Mouse (Mus musculus) thymus, adult 18-20 months (tissue): ENCODE data around the gene Tnni2.

Source experiments
- DNase-seq, 2 experiments: peaks; one replicate each; pipeline ENCODE4 v3.0.0; 2022; ENCODE audit warnings: mixed read lengths in 2 of 2

Tnni2 gene

DNA sequence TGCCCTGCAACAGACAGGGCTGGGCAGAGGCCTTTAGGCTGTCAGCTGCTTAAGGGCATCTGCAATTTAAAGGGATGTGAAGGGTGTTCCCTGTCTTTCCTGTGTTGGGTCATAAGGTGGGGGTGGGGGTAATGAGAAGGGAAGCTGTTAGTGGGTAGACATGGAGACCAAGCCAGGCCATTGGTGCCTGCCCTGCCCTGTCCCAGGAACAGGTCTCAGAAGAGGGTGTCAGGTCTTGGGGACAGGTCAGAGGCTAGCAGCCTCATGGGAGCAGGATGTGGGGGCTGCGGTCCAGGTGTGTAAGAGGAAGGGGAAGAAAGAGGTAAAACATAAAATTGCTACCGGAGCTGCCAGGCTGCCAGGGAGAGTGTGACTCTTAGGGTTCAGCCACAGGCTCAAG lies 19.8 kb downstream of the Tnni2 start:
- DNase-seq: peak; percentile 32 to 62

DNA sequence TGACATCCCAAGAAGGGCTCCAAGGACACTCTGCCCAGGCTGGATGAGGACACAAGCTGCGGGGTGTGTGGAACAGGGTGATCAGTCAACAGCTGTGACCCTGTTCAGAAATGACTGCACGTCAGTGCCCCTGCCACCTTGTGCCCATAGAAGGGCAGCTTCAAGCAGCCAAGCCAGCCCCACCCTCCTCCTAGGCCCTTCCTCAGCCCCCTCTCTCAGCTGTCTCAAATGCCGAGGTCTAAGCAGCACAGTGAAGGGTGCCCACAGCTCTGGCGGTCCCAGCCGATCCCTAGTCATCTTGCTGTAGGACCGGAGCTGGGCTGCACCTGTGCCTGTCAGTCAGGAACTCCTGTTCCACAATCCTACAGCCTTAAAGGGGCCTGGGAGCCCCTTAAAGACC lies 20.6 kb downstream of the Tnni2 start:
- peak in 1 of 2 experiments; percentile 26 for DNase-seq

DNA sequence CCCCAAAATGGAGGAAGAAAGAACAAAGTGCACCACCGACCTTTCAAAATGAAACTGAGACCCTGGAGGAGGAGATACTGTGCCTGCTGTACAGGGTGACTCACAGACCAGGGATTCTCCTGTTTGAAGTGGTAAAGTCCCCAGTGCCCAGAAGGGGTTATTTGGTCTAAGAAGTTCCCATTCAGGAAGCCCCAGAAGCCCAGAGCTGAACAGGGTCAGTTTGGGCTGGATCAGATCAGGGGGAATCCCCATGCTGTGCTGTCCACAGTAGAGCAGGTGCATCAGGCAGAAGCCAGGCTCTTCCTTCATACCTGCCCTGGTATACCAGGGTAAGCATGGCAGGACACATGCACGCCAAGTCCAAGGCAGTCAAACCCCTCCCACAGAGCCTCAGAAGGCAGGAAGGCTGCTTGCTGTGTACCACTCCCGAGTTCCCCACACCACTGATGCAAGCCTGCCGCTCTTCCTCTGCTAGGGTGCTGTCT lies 21.0 kb downstream of the Tnni2 start:
- DNase-seq: peak in 1 of 2 experiments; percentile 21

DNA sequence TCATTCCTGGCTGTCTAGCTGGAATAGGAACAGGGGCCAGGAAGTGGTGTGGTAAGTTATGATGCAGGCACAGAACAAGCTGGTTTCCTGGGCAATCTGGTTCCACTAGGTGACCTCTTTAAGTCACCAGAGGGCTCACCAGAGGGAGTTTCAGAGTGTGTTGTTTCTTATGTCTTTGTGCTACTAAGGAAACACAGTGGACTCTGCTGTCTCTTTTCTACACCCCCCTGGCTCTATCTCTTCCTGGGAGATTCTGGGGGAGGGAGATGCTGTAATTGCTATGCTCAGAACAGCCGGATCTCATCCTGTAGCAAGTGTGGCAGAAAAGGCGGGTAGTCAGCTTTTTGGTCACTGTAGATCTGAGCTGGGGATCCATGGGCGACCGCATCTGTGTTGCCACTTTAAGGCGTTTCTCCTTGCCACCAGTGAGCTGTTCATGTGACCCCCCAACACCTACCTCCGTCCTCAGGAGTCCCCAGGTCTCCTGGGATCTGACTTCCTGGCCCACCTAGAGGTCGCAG lies 28.6 kb downstream of the Tnni2 start:
- DNase-seq: no peak

DNA sequence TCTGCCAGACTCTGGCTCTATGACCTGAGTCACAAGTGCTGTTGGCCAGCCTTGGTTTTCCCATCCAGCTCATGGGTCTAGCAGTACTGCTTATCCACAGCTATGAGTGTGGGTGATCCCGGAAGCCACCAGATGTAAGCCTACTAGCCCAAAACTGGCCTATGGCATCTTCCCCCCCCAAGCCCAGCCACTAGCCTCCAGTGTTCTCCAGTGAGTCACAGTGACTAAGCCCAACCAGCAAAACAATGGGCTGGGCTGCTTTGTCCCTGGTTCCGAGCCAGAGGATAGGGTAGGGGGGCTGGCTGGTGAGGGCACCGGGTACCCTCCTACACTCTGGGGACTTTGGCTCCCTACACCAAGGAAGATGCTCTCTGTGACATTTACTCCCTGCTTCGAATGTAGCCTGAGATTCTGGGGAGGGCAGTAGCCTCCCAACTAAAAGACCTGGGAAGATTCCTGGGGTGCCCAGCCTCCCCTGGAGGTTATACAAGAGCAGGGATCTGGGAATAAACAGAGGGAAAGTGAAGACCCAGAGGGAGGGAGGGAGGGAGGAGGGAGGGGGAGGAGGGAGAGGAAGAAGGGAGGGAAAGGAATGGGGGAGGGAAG lies 29.3 kb downstream of the Tnni2 start:
- DNase-seq: no peak

DNA sequence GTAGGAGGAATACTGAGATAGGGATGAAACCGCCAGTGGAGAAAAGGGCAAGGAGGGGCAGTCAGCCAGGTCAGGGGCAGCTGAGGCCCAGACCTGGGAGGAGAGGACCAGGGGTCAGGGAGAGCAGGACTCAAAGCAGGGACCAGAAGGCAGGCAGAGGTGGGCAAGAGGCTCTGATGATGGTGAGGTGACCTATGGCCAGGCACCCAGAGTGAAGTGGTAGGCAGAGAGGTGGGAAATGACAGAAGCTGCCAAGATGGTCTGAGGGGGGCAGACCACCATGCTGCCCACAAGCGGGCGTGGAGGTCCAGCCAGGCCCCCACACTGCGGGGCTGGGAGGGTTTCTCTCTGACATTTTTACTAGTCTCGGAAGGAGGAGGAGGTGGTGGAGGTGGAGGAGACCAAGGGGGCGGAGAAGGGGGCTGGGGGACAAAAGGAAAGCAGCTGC lies 29.8 kb downstream of the Tnni2 start:
- no peak for DNase-seq

DNA sequence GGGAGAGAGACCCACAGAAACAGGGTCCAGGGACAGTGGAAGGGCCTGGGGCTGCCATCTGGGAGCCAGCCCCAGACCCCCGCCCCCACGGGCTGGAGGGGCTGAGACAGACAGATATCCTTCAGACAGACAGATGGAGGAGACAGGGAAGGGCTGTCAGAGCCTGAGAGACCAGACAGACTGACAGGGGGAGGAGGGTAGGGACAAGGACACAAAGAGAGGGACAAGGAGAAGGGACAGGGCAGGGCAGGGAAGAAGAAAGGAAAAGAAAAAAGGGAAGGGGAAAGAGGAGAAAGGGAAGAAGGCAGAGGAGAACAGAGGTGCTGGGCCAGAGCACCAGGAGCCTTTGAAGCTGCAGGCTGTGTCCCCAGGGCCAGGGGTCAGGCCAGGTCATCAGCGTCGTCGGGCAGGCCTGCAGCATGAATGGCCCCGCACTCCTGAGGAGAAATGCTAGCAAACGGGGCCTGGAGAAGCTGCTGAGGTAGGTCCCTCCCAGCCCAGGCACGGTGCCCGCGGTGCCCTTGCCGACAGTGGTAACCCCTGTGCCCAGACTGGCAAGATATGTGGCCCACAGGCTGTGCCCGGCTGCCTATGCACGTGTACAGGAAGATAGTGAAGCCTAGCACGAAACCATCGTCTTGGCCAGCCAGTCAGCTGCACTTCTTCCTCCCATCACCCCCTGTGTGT lies 30.4 kb downstream of the Tnni2 start:
- DNase-seq: no peak

DNA sequence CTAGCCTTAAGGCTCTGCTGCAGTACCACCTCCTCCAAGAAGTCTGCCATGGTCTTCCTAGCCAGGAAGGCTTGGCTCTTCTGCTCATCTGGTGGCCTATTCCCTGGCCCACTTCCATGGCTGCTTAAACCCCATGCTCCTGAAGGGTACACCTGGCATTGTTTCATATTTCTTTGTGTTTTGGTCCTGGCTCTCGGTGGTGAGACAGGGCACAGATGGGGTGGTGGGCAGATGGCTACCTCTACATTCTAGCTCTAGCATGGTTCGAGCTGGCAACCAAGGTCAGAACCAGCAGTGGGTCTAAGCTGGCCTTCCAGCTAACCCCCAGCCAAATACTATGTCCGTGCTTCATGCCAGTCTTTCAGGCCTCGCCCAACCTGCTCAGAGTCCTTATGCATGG lies 31.3 kb downstream of the Tnni2 start:
- peak in 1 of 2 experiments; percentile 0 for DNase-seq

DNA sequence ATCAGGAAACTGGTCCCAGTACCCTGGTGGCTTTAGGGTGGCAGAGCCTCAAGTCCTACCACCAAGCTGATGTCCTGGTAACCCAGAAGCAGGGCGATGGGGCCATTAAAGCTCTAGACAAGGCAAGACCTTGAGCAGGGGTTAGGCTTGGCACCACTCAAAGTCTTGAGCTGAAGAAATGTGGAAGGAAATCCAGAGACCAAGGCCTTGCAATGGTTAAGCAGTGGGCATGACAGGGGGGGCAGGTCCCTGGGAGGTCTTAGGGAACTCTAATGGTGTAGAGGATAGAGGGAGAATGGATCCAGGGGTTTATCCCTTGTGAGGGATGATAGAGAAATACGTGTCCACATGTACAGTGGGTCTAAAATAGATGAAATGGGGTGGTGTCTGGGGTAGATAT lies 31.9 kb downstream of the Tnni2 start:
- DNase-seq: no peak

DNA sequence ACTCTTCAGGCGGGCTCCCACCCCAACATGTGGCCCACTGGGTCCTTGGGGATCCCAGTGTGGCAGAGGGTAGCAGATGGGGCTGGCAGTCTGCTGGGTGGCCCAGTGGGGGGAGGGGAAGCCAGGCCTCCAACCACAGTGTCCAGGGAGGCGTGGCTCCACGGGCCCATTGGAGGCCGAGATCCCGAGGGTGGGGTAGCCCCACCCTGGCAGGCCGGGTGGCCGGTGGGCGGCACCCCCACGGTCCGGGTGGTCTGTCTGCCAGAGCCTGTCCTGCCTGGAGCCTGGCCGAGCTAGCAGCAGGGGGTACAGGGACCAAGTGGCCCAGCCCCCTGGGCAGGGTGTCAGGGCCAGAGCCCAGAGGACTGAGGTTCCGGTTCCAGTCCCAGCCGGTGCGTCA lies 33.2 kb downstream of the Tnni2 start:
- peak in 1 of 2 experiments; percentile 6 for DNase-seq

DNA sequence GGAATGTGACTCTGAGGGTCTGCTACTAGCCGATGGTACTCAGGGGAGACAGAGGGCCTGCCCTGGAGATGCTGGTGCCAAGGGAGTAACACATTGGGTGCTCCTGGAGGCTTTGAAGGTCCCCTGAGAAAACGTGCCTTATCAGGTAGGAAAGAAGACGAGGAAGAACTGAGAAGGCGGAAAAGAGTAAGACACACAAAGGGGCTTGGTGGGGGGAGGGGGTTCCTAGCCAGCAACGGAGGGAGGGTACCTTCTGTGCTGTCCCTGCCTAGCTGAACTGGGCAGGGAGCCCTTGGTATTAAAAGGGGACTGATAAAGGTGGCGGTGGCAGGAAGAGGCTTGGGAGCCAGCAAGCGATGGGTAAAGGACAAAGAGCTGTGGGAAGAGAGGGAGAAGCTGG lies 34.0 kb downstream of the Tnni2 start:
- DNase-seq: peak in 1 of 2 experiments; percentile 0

DNA sequence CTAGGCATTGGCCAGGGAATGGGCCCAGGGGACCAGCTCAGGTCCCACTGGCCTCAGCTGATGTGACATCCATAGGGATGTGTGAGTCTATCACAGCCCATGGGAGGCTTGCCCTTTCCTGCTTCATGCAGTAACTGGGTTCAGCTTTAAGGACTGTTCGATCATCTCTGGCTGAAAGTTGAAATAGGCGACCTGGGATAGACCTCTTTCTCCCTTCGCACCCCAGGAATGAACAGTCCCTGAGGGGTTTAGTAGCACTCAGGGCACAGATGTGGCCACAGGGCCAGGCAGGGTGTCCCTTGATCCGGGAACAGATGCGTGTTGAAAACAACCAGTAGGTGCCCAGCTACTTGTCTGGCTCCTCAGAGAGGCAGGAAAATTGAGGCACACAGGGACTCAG lies 34.7 kb downstream of the Tnni2 start:
- DNase-seq: no peak

DNA sequence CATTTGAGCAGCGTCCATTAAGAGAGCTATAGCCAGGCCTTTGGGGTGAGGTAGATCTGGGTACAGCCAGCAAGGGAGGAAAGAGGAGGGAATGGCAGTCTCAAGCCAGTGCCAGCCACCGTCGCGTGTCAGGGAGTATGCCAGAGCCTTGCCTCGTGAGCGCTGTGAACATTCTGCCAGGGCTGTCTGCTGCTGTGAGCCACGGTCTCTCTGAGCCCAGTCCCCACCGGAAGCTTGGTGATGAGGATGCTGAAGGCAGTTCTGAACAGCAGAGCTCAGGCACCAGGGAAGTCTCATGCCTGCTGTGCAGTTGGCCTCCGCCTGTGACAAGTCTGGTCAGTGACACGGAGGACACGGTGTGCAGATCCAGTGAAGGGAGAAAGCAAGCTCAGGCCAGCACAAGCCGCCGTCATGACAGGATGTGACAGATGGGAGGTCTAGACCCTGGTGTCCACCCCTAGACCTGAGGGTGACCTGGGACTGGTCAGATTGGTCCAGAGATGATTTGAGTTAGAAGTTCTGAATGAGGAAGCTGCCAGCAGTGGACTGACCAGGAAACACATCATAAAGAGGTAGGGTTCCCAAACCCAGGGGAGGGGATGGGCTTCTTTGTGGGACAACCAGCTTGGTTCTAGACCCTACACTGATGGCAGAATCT lies 35.3 kb downstream of the Tnni2 start:
- DNase-seq: peak in 1 of 2 experiments; percentile 1

DNA sequence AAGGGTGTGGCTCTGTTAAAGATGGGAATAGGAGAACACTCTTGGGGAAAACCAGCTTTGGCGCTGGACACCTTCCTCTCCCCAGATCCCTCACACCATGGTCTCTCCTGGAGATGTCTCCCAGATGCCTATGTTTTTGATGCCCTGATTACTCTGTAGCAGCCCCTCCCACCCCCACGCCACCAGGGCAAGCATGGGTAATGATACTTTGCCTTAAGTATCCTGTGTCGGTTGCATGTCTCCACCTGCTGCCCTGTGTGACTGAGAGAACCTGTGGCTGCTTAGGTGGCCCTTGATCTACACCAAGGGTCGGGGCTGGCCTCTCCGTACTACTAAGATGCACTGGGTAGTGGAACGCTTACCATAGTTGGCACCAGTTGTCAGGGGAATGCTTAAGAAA lies 36.4 kb downstream of the Tnni2 start:
- no peak for DNase-seq

DNA sequence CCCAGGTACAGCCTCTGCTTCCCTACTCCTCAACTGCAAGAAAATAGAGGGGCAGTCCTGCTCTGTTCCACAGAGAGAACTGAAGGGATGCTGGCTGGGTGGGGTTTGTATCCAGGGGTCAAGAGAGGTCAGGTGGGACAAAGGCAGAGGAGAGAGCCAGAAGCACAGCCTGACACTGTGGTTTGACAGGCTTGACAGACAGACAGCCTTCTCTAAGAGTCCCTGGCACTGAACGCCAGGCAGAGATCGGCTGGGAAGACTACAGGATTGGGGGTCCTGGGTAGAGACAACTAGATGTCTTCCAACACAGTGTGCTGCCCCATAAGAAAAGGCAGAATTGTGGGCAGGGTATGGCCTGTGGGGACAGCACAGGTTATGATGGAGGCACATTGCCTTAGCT lies 37.0 kb downstream of the Tnni2 start:
- no peak for DNase-seq

DNA sequence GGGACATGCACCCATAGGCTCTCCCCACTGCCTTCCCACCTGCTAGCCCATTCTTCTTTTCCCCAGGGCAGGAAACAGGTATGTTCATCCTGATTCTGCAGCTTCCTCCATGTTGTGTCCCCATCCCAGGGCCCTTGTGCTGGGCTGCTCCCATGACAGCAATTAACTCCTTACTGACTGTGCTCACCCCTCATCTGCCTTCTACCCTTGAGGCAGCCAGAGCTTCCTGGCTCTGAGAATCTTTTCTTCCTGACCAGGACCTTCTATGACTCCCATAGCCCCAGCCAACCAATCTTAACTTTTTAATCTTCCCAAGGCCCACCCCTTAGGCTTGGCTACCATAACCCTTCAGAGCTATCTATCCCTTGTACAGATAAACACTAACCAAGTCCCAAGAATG lies 37.7 kb downstream of the Tnni2 start:
- DNase-seq: no peak

DNA sequence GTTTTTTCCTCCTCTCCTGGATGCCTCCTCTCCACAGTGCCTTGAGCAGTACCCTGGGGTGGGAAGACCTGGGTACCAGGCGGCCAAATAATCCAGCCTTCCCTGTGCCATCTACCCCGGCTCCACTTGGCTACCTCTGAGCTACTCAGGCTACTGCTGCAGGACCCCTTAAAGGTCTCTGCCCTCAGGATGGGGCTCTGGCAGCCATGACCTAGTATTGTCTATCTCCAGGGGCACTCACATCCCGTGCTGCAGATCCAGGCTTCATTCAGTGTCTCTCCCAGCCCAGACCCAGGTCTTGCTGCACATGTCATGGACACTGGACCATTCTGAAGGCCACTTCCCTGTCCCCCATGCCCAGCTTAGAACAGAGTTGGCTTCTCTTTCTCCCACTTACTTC lies 38.3 kb downstream of the Tnni2 start:
- no peak for DNase-seq

DNA sequence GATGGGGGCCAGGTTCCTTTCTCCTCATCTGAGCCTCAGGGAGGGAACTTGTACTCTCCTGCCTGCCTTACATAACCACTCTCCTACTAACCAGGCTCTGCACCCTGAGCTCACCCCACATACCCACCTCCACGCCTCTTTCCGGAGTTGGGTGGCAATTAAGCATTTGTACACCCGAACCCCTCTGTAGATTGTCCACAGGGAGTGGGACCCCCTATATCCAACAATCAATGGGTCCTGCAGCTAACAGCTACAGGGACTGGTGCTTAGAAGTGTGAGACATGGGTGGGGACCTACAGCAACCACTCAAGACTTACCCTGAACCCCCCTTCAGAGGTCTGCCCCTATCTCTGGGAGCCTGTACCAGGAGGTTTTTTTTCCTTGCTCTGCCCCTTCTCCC lies 39.1 kb downstream of the Tnni2 start:
- no peak for DNase-seq

DNA sequence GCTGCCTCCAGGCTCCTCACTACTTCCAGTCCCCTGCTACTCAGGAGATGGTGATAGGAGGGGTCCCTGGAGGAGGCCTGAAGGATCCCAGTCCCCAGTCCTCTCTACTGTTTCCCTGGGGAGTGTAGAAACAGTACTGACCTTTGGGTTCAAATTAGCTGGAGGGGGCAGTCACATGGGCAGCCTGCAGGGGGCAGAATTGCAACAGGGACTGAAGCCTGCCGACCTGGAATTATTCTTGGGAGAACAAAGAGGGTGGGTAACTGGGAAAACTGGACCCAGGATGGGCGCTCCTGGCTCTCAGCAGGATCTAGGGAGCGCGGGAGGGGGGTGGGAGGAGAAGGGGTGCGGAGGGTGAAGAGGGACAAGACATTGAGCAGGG lies 39.6 kb downstream of the Tnni2 start:
- DNase-seq: peak in 1 of 2 experiments; percentile 31

DNA sequence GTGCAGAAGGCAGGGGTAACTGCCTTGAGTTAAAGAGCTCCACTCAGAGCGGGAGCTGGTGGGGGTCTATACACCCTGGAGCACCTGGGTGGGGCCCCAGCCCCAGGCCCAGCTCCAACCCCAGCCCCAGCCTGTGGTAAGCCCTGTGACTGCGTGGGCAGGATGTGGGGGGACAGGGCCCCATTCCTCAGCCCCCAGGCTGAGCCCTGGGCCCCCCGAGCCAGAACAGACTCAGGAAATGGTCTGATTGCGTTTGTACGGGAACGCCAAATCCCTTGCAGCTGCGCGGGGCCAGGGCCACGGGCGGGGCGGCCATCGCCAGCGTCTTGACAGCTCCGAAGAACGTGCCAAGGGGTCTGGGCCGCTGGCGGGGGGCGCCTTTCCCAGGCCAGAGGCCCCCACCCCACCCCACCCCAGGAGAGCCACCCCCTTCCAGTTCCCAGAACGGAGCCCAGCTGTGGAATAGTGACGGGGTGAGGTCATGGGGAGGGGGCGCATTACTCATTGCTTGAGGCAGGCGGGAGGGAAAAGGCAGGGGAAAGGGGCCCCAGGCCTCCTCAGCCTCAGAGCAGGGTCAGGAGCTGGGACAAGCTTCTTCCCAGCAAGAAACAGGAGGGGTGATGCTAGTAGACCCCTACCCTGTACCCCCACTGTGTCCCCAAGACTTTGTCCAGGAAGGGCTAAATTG lies 40.1 kb downstream of the Tnni2 start:
- DNase-seq: peak in 1 of 2 experiments; percentile 37

DNA sequence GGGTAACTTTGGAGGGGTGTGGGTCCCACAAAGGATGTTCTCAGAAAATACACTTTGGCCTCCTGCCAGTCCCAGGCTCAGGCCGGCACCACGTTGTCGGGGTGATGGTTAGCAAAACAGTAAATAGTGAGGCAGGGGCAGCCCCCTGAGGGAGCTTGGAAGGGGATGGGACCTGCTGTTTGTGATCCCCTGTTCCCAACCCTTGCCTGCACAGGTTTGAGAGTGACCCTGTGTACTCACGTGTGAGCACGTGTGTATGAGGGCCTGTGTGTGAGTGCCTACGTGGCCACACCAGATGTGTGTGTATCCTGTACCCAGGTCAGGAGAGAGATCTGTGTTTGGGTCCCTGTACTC lies 40.6 kb downstream of the Tnni2 start:
- DNase-seq: no peak

DNA sequence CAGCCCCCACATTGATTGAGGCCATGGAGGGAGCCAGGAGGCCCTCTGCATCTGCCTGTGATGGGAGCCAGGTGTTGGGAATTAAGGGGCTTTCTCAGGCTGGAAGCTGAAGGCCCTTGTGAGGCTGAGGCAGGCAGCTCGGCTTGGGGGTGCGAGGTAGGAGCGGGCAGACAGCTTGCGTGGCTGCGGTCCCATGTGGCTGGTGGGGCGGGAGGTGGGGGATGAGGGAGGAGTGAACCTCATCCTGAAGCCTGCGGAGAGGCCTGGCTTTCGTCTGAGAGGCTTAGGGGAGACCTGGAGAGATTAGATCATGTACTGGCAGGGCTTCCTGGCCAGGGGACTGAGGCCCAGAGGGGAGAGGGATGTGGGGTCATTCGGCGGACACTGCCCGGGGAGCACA lies 41.5 kb downstream of the Tnni2 start:
- DNase-seq: no peak

DNA sequence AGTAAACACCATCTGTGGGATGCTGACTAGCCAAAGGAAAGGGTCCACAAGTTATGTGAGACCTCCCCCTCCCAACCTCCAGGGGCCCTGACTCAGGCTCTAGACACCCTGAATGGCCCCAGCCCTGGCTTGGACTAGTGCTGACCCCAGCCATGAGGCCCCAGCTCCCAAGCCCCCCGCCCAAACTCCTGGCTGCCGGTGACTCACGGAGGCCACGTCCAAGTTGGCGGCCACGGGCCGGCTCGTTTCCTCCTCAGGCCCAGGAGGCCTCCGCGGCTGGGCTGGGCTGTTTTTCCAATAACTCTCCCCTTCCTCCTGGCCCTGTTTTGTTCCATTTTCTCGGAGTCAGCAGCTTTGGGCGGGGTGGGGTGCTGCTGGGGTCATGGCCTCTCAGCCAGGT lies 43.2 kb downstream of the Tnni2 start:
- DNase-seq: no peak
